Mouse (Mus musculus) ES-CJ7 (cell line): ENCODE measurements around the gene Sf3b3.

ENCODE experiments used
- DNase-seq: peaks from one replicate; pipeline ENCODE4 v3.0.0; 2011; ENCODE audit warnings: low read depth, low spot score

Sf3b3 gene

DNA sequence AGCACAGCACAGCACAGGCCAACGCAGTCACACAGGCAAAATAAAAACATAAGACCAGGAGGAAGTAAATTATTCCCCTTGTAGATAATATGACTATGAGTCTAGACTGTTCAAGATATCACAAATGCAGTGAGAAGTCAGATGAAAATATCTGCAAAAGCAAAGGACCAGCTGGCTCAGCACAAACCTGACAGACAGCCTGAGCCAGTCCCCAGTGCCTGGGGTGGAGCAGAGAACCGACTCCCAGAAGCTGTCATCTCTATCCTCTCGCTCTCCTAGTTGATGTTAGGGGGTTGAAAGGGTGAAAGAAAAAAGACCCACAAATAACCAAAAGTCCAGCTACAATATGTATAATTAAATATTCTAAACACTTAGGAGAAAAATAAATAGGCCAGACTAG is 70.9 kb downstream of the Sf3b3 start:
- DNase-seq = no peak

DNA sequence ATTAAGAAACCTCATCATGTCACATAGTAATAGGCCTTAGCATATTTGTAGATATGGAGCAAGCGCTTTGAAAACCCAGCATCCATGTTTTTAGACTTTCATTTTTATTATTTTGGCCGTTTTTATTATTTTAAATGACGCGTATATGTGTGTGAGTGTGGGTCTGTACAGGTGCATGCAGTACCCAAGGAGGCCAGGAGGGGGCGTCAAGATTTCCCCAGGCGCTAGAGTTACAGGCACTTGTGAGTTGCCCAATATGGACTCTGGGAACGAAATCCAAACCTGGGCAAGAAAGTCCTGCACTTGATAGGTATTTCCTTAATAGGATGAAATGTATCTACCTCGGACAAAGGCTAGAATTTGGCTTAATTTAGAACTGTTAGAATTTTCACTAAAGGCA is 71.3 kb downstream of the Sf3b3 start:
- peak; percentile 67 for DNase-seq

DNA sequence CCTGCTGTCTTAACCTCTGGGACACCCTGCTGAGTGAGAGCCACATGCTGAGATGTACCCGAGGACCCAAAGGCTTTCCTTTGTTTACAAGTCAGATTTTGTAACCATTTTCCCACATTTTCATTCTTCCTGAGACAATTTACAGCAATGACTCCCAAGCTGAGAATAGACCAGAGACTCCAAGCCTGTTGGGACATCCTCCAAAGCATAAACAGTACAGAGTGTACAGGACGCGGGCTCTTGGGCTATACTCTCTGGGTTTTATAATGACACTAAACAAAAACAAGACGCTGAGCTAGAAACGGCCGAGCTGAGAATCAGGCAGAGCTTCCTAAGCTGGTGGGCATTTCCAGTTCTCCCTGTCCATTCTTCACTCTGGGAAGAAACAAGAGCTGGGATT is 71.9 kb downstream of the Sf3b3 start:
- no peak for DNase-seq

DNA sequence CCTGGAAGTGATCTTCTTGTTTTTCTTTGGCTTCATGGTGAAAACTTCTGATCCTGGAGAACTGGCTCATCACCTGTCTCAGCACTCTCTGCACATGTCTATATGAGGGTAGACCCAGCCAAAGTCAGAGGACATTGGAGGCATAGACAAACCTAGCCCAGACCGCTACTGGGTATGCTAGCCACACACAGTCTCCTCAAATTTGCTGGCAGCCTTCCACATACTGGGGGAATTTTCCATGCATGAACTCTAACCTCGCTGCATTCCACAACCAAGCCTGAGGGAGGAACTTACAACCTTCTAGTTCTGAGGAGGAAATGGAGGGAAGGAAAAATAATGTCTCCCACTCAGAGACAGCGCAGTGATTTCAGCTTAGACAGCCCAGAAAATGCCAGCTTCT is 72.5 kb downstream of the Sf3b3 start:
- DNase-seq = no peak

DNA sequence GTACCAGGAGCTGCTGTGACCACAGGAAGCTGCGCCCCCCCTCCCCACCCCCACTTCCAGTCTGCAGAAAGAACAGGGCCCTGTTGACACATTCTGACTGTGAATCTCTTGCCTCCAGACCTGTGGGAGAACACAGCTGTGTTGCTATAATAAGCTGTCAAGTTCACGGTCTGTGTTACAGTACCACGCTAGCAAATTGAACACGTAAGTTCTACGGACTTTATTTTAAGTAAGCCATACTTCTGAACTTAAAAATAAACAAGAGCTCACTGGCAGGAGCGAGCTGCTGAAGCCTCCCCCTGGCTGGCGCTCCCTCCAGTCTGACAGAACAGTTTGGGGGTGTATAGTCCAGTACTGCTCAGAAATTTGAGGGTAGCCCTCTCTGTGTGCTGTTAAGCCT is 74.1 kb downstream of the Sf3b3 start:
- DNase-seq = no peak

DNA sequence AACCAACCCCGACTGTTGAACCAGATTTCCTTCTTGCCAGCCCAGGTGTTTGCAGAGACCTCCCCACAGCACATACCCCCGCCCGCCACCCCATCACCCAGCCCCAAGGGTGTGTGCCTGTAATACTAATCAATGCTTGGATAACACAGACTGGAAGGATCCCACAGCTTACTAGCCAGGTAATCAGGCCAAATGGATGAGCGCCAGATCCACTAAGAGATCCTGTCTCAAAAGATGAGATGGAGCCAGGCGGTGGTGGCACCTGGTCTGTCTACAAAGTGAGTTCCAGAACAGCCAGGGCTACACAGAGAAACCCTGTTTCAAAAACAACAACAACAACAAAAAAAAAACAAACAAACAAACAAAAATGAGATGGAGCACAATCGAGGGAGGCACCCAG is 79.3 kb downstream of the Sf3b3 start:
- no peak for DNase-seq

DNA sequence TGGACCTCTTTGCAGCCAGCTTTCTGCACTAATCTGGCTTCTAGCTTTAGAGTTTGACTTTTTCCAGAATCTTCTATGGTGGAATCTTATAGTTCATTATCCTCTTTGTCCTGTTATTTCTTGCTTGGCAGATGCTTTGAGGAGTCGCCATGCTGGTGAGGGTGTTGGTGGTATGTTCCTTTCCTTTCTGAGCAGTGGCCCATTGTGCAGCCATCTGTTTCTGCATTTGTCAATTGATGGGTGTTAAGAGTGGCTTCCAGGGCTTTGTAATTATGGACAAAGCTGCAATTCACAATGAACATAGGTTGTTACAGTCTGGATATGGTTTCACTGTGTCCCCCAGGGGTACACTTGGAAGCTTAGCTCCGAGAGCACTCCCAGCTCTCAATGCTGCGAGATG is 81.9 kb downstream of the Sf3b3 start:
- DNase-seq = no peak

DNA sequence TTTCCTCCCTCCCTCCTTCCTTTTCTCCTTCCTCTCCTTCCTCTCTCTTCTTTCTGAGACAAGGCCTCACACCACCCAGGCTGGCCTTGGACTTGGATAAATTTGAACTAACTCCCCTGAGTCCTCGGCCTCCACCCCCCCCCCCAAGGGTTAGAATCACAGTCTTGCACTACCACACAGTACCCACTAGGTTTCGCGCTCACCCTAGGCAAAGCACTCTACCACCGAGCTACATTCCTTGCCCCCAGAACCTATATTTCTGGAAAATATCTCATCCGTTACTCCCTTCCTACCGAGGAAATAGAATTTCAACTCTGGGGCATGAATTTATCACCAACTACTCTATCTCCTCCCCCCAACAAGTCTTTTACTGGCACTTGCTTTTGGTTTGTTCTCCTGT is 84.6 kb downstream of the Sf3b3 start:
- DNase-seq = peak; percentile 68

DNA sequence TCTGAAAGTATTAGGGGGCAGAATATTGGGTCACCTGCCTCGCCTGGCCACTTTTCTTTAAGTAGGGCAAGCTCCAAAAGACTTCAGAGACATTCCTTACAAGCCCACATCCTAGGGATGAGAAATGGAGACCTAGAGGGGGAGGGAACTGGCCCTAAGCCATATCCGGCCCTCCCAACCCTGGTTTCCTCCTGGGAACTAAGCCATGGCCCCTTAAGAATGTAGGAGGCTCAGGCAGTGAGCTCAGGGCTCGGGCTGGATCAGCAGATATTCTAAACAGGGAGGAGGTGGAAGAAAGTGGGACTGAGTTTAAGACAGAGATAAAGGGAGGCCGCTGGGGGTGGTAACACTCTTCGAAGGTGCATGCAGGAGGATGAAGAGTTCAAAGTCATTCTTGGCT is 85.4 kb downstream of the Sf3b3 start:
- DNase-seq = peak; percentile 64

DNA sequence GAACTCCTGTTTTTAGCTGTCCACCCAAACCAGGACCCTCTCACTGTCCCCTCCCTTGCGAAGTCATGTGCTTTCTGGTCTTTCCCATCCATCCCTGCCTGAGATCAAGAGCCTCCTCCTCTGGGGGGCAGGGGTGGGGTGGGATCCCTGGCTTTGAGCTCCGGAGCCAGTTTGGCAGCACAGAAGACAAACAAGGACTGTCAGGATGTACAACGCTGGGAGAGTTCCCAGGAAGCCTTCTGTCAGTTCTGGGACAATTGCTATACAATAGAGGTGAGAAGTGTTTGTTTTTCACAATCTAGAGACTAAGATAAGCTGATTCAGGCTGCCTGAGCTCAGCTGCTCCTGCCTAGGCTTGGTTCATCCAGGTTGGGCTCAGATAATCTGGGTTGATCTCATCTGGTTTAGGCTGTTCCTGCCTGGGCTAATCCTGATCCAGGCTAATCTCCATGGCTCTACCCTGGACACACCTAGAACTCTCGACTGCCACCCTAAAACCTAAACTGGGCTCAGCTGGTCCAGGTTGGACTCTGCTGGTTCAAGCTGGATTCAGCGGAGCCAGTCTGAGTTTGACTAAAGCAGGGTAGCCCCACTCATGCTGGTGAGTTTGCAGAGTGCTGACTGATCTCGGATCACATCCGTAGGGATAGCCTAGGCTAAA is 86.2 kb downstream of the Sf3b3 start:
- peak; percentile 95 for DNase-seq
